In the genomic region with DNA sequence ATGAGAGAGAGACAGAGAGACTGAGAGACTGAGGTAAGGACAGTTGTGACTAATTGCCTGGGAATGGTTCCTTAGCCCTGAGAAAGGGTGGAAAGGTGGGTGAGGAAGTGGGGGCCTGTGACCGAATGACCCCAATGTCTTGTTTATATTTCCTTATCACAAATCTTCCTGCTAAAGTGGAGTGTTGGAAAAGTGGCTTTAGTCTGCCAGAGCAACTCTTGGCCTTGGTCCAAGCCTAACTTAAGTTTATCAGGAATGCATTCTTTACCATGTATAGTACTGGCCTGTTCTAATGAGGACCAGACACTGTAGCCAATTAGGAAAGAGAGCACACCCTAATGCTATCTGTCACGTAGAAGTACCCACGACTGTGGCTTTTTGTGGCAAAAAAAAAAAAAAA, we compare ENCODE assay signal across 11 mouse cellular contexts.
A peak's percentile ranks its signal among the peaks of the same experiment; 100 is the strongest.
DNase-seq lines count a peak whose midpoint lies in the region; ATAC-seq and TF ChIP-seq lines count a peak whose summit lies in the region.
"Had no signal": no experiment of that assay in that cellular context is flagged by ENCODE, and none has a peak within 500 bp of the region (broad histone marks: within the 10 kb centered on the region; RNA-seq: fewer than 3 reads in every experiment).

No protein-coding gene starts in this region.

- no peaks in the 10 kb centered on the region for H3K4me1 ChIP-seq in MEL (ENCODE audit: control insufficient read depth in 1 of 2, insufficient read depth in 2 of 2, low read length in 2 of 2)
- peaks cover 20% of the 10 kb centered on the region for H3K4me1 ChIP-seq in heart, embryonic 15.5 days (replicated peaks)
- H3K4me1 ChIP-seq in lung, embryonic 14.5 days (ENCODE audit: insufficient read depth), result peaks cover 20% of the 10 kb centered on the region
- H3K4me1 ChIP-seq in hindbrain, embryonic 10.5 days (replicated peaks), result 0 out of 2 replicates have a peak, but pooled peaks cover 4% of the 10 kb centered on the region

- no peak for TF ChIP-seq EP300 in MEL (IDR thresholded peaks at IDR 0.05; ENCODE audit: low read depth in 1 of 2, low read length in 2 of 2)

- peak; percentile 98 for ATAC-seq in heart, embryonic 15.5 days (replicated peaks; ENCODE audit: insufficient number of reproducible peaks, insufficient read depth, low FRiP score, low read depth)
- peak; percentile 96 for ATAC-seq in lung, embryonic 14.5 days (ENCODE audit: insufficient read depth)
- ATAC-seq: hindbrain, embryonic 16.5 days had no signal

- no peak for DNase-seq in MEL (ENCODE audit: low read depth, low spot score)
- peak; percentile 56 for DNase-seq in embryo, embryonic 11 days
- peak; percentile 95 for DNase-seq in lung, embryonic 14.5 days
- DNase-seq in gastrocnemius, postnatal 14 days, result no peak
- no peak for DNase-seq in right cerebral cortex, postnatal 4 days
- DNase-seq in urinary bladder, postnatal 36 days (ENCODE audit: low spot score in 2 of 2), result no peak
- no peak for DNase-seq in hindbrain, embryonic 10.5 days (ENCODE audit: low spot score)
- DNase-seq: cerebellum, adult 8-10 months; right cerebral cortex, postnatal 25 days had no signal

- no peaks in the 10 kb centered on the region for H3K9me3 ChIP-seq in MEL (replicated peaks; ENCODE audit: insufficient read depth, low read length)
- H3K9me3 ChIP-seq in heart, embryonic 15.5 days (replicated peaks), result no peaks in the 10 kb centered on the region
- H3K9me3 ChIP-seq in lung, embryonic 14.5 days (ENCODE audit: low read depth, low read length), result no peaks in the 10 kb centered on the region
- H3K9me3 ChIP-seq in hindbrain, embryonic 10.5 days, result no peaks in the 10 kb centered on the region

- no peaks in the 10 kb centered on the region for H3K79me2 ChIP-seq in MEL (ENCODE audit: control insufficient read depth, insufficient read depth, low read length, poor library complexity)

- TF ChIP-seq RAD21 in MEL (IDR thresholded peaks at IDR 0.05; ENCODE audit: low read depth, low read length), result no peak

- H3K36me3 ChIP-seq in MEL (ENCODE audit: control insufficient read depth in 1 of 2, insufficient read depth in 2 of 2, low read length in 2 of 2), result no peaks in the 10 kb centered on the region
- no peaks in the 10 kb centered on the region for H3K36me3 ChIP-seq in heart, embryonic 15.5 days
- H3K36me3 ChIP-seq in lung, embryonic 14.5 days (ENCODE audit: insufficient read depth), result no peaks in the 10 kb centered on the region
- H3K36me3 ChIP-seq in hindbrain, embryonic 10.5 days, result no peaks in the 10 kb centered on the region

- no peak for TF ChIP-seq POLR2A in MEL (IDR thresholded peaks at IDR 0.05; ENCODE audit: control insufficient read depth in 1 of 2, insufficient read depth in 1 of 2, low read depth in 1 of 2, low read length in 2 of 2, poor library complexity in 1 of 2)

- H3K9ac ChIP-seq in MEL (ENCODE audit: control insufficient read depth, low read depth, low read length, poor library complexity, severe bottlenecking), result no peak overlapping the region
- H3K9ac ChIP-seq in heart, embryonic 15.5 days, result no peak overlapping the region
- no peak overlapping the region for H3K9ac ChIP-seq in lung, embryonic 14.5 days

- no peak overlapping the region for H3K4me2 ChIP-seq in heart, embryonic 15.5 days
- H3K4me2 ChIP-seq in lung, embryonic 14.5 days, result 0 out of 2 replicates have a peak overlapping the region, but pooled peaks have one; percentile 12

- WGBS in heart, embryonic 15.5 days, result 3% methylated on average over 3 of the region's 3 CpGs
- WGBS in lung, embryonic 14.5 days, result 3% methylated on average over 3 of the region's 3 CpGs
- 36% methylated on average over 3 of the region's 3 CpGs for WGBS in hindbrain, embryonic 10.5 days

- H3K27me3 ChIP-seq in MEL (ENCODE audit: control insufficient read depth in 1 of 2, insufficient read depth in 2 of 2, low read length in 2 of 2), result no peaks in the 10 kb centered on the region; a peak in 1 of 4 replicates
- no peaks in the 10 kb centered on the region for H3K27me3 ChIP-seq in heart, embryonic 15.5 days
- H3K27me3 ChIP-seq in lung, embryonic 14.5 days (ENCODE audit: insufficient read depth, low read length), result no peaks in the 10 kb centered on the region
- H3K27me3 ChIP-seq in hindbrain, embryonic 10.5 days (ENCODE audit: insufficient read depth, poor library complexity, severe bottlenecking), result no peaks in the 10 kb centered on the region

- H3K4me3 ChIP-seq in MEL (ENCODE audit: control insufficient read depth in 1 of 2, insufficient read depth in 1 of 2, low read depth in 2 of 2, low read length in 2 of 2), result no peak overlapping the region
- no peak overlapping the region for H3K4me3 ChIP-seq in heart, embryonic 15.5 days
- H3K4me3 ChIP-seq in lung, embryonic 14.5 days (ENCODE audit: low read depth, low read length), result no peak overlapping the region
- H3K4me3 ChIP-seq in hindbrain, embryonic 10.5 days, result no peak overlapping the region

- H3K27ac ChIP-seq in MEL (ENCODE audit: control insufficient read depth, low read depth, low read length), result no peak overlapping the region
- H3K27ac ChIP-seq in heart, embryonic 15.5 days, result peak overlapping the region; percentile 95
- peak overlapping the region; percentile 75; the same call in 1 of the 2 replicates for H3K27ac ChIP-seq in lung, embryonic 14.5 days (ENCODE audit: low read depth)
- H3K27ac ChIP-seq in hindbrain, embryonic 10.5 days, result no peak overlapping the region

- intact Hi-C loops in gastrocnemius, postnatal 14 days (cut with DNase I; ENCODE audit: low total_unique reads), result no loop called here

- no peak for TF ChIP-seq CTCF in MEL (IDR thresholded peaks at IDR 0.05 in 2 of 3, conservative IDR thresholded peaks at IDR 0.05 in 1 of 3; ENCODE audit: control insufficient read depth in 1 of 3, insufficient read depth in 1 of 3, low read depth in 2 of 3, low read length in 3 of 3, poor library complexity in 1 of 3, severe bottlenecking in 1 of 3)
- TF ChIP-seq CTCF in lung, embryonic 14.5 days (IDR thresholded peaks at IDR 0.05; ENCODE audit: low read depth), result no peak

TF ChIP-seq in MEL, 35 proteins besides CTCF, POLR2A, EP300 and RAD21:
- TF ChIP-seq ZKSCAN1 (IDR thresholded peaks at IDR 0.05; ENCODE audit: low read depth, low read length) (no peak), ZNF384 (IDR thresholded peaks at IDR 0.05; ENCODE audit: low read depth, low read length) (0 out of 2 replicates have a peak, but pooled peaks have one; percentile 14), UBTF (IDR thresholded peaks at IDR 0.05; ENCODE audit: borderline replicate concordance, insufficient read depth, low read depth, low read length) (no peak), MYC (IDR thresholded peaks at IDR 0.05; ENCODE audit: low read depth, low read length) (no peak)

Comparison
In these comparisons a context has a peak if more than half of its experiments do, and no peak if none do; other contexts are left out.
1. DNase-seq: peak in embryo, embryonic 11 days (single experiment) and lung, embryonic 14.5 days (single experiment); none in MEL (single experiment), gastrocnemius, postnatal 14 days (single experiment), right cerebral cortex, postnatal 4 days (single experiment), urinary bladder, postnatal 36 days (0 of 2) and hindbrain, embryonic 10.5 days (single experiment).
2. H3K27ac ChIP-seq: peak in heart, embryonic 15.5 days (single experiment) and lung, embryonic 14.5 days (single experiment); none in MEL (single experiment) and hindbrain, embryonic 10.5 days (single experiment).